In genomic region chr17:80223829-80224228, GRCm38 (mm10) we compare ENCODE assay signal across 8 mouse cellular contexts. TPM values are rescaled to one million over a fixed set of nuclear protein-coding genes. Genes with fewer than 3 reads are reported as not detected.
A peak's percentile ranks its signal among the peaks of the same experiment; 100 is the strongest.
DNase-seq lines count a peak whose midpoint lies in the region; ATAC-seq and TF ChIP-seq lines count a peak whose summit lies in the region.

No protein-coding gene starts in this region.

- TF ChIP-seq POLR2A in olfactory bulb, adult 2 months (IDR thresholded peaks at IDR 0.05; ENCODE audit: insufficient read depth, low read depth, low read length): no peak

- H3K27ac ChIP-seq in lung, embryonic 16.5 days (ENCODE audit: low read length): peak overlapping the region; percentile 89
- peak overlapping the region; percentile 91 for H3K27ac ChIP-seq in limb, embryonic 12.5 days
- peak overlapping the region; percentile 67 for H3K27ac ChIP-seq in olfactory bulb, adult 2 months (ENCODE audit: insufficient read depth, low read depth, low read length)

- no peaks in the 10 kb centered on the region for H3K36me3 ChIP-seq in lung, embryonic 16.5 days (ENCODE audit: control insufficient read depth, insufficient read depth, low read length)
- peaks cover 10% of the 10 kb centered on the region for H3K36me3 ChIP-seq in limb, embryonic 12.5 days

- H3K27me3 ChIP-seq in lung, embryonic 16.5 days (ENCODE audit: control insufficient read depth, insufficient read depth, low read depth, low read length): no peaks in the 10 kb centered on the region
- no peaks in the 10 kb centered on the region for H3K27me3 ChIP-seq in limb, embryonic 12.5 days

- 9% methylated on average over 9 of the region's 9 CpGs for WGBS in lung, embryonic 16.5 days
- WGBS in limb, embryonic 12.5 days: 12% methylated on average over 9 of the region's 9 CpGs
- WGBS in olfactory bulb, adult 2 months: 2% methylated on average over 9 of the region's 9 CpGs

- peak overlapping the region; percentile 71 for H3K4me2 ChIP-seq in lung, embryonic 16.5 days (ENCODE audit: low read depth, low read length)
- H3K4me2 ChIP-seq in limb, embryonic 12.5 days: peak overlapping the region; percentile 73

- peak; percentile 36; the same call in 1 of the 2 replicates for ATAC-seq in lung, embryonic 16.5 days (ENCODE audit: low read depth)
- peak; percentile 66 for ATAC-seq in erythroid progenitor cell, adult 5-6 weeks (replicated peaks; ENCODE audit: low FRiP score, poor library complexity, severe bottlenecking)
- ATAC-seq in limb, embryonic 12.5 days (ENCODE audit: insufficient number of reproducible peaks, insufficient read depth, low FRiP score, low TSS enrichment, low read depth): peak; percentile 33; the same call in 1 of the 2 replicates

- H3K9me3 ChIP-seq in lung, embryonic 16.5 days (ENCODE audit: control insufficient read depth, low read length): no peaks in the 10 kb centered on the region
- no peaks in the 10 kb centered on the region for H3K9me3 ChIP-seq in limb, embryonic 12.5 days

- H3K9ac ChIP-seq in lung, embryonic 16.5 days (ENCODE audit: low read length): peak overlapping the region; percentile 78
- peak overlapping the region; percentile 69 for H3K9ac ChIP-seq in limb, embryonic 12.5 days (replicated peaks)

- peaks cover 4% of the 10 kb centered on the region; the same call in 1 of the 2 replicates for H3K4me1 ChIP-seq in lung, embryonic 16.5 days (replicated peaks; ENCODE audit: control insufficient read depth, insufficient read depth, low read length)
- H3K4me1 ChIP-seq in limb, embryonic 12.5 days (replicated peaks): 0 out of 2 replicates have a peak, but pooled peaks cover 4% of the 10 kb centered on the region
- peaks cover 2% of the 10 kb centered on the region; the same call in 1 of the 2 replicates for H3K4me1 ChIP-seq in olfactory bulb, adult 2 months (ENCODE audit: control insufficient read depth, insufficient read depth, low read length)

- peak overlapping the region; percentile 54 for H3K4me3 ChIP-seq in lung, embryonic 16.5 days (ENCODE audit: low read length)
- peak overlapping the region; percentile 57 for H3K4me3 ChIP-seq in limb, embryonic 12.5 days (replicated peaks)
- peak overlapping the region; percentile 73 for H3K4me3 ChIP-seq in olfactory bulb, adult 2 months (ENCODE audit: insufficient read depth, low read depth, low read length)

- no peak for DNase-seq in lung, adult 18-20 months
- DNase-seq in left cerebral cortex, adult 11 months (ENCODE audit: low spot score): no peak
- DNase-seq in cerebellum, adult 11 months: no peak
- no peak for DNase-seq in cerebellum, adult 9-11 months

- TF ChIP-seq CTCF in olfactory bulb, adult 2 months (IDR thresholded peaks at IDR 0.05; ENCODE audit: insufficient read depth, low read depth, low read length): no peak

RNA-seq across cellular contexts. Expression of gene Gemin6, which starts 0.4 kb away (rescaled TPM):
- 37.0 and 38.5 TPM in 2 replicates for polyA plus RNA-seq in lung, embryonic 16.5 days (2015; fragmentation: Nextera tagmentation; extraction: Ambion mirVana)
- 5.9 and 14.1 TPM in 2 replicates for total RNA-seq in erythroid progenitor cell, adult 5-6 weeks (2015; ENCODE audit: low replicate concordance)
- total RNA-seq in erythroid progenitor cell, adult 5-6 weeks (2017; ENCODE audit: low replicate concordance): 11.8 and 14.0 TPM in 2 replicates
- polyA plus RNA-seq in limb, embryonic 12.5 days (2016; fragmentation: Nextera tagmentation; extraction: Ambion mirVana): 36.2 and 41.1 TPM in 2 replicates
- polyA plus RNA-seq in olfactory bulb, adult 2 months (2012; ENCODE audit: insufficient read depth, insufficient read length, low replicate concordance, missing spikeins): not detected in 2 replicates

RNA-seq across cellular contexts. Expression of gene Ttc39d, which starts 16.6 kb away (rescaled TPM):
- polyA plus RNA-seq in lung, embryonic 16.5 days (2015; fragmentation: Nextera tagmentation; extraction: Ambion mirVana): 0.24 TPM in 2 replicates
- total RNA-seq in erythroid progenitor cell, adult 5-6 weeks (2015; ENCODE audit: low replicate concordance): not detected in 2 replicates
- not detected in 2 replicates for total RNA-seq in erythroid progenitor cell, adult 5-6 weeks (2017; ENCODE audit: low replicate concordance)
- polyA plus RNA-seq in limb, embryonic 12.5 days (2016; fragmentation: Nextera tagmentation; extraction: Ambion mirVana): not detected in 2 replicates
- polyA plus RNA-seq in olfactory bulb, adult 2 months (2012; ENCODE audit: insufficient read depth, insufficient read length, low replicate concordance, missing spikeins): not detected in 2 replicates

RNA-seq across cellular contexts. Expression of gene Srsf7, which starts 16.7 kb away (rescaled TPM):
- polyA plus RNA-seq in lung, embryonic 16.5 days (2015; fragmentation: Nextera tagmentation; extraction: Ambion mirVana): 552 and 582 TPM in 2 replicates
- total RNA-seq in erythroid progenitor cell, adult 5-6 weeks (2015; ENCODE audit: low replicate concordance): 167 and 184 TPM in 2 replicates
- 125 and 132 TPM in 2 replicates for total RNA-seq in erythroid progenitor cell, adult 5-6 weeks (2017; ENCODE audit: low replicate concordance)
- polyA plus RNA-seq in limb, embryonic 12.5 days (2016; fragmentation: Nextera tagmentation; extraction: Ambion mirVana): 834 and 852 TPM in 2 replicates
- not detected in 2 replicates for polyA plus RNA-seq in olfactory bulb, adult 2 months (2012; ENCODE audit: insufficient read depth, insufficient read length, low replicate concordance, missing spikeins)

Comparison
In these comparisons a context has a peak if more than half of its experiments do, and no peak if none do; other contexts are left out.
1. RNA of gene Gemin6, which starts 0.4 kb away (polyA plus RNA-seq): 37.0 to 38.5 TPM in lung, embryonic 16.5 days and 36.2 to 41.1 TPM in limb, embryonic 12.5 days; not detected in olfactory bulb, adult 2 months; every median in the first group is over 10 times any median in the second.
2. Peak in every context shown above with its lines, with median percentiles within 50 percentile points of each other: ATAC-seq, H3K27ac ChIP-seq and H3K4me3 ChIP-seq.